Mouse (Mus musculus) gastrocnemius, adult 2 months (tissue): ENCODE data around the gene Mboat1. TPM values are rescaled to one million over a fixed set of nuclear protein-coding genes. Genes with fewer than 3 reads are reported as not detected.

Experiments used
- DNase-seq: peaks from one replicate; pipeline ENCODE4 v3.0.0; 2022
- H3K27ac ChIP-seq: fragments of 200-600 bp; 2 replicates; pipeline ENCODE4 v1.8.1; 2022; ENCODE audit warnings: mild to moderate bottlenecking
- H3K4me3 ChIP-seq: fragments of 200-600 bp; 2 replicates; pipeline ENCODE4 v1.8.1; 2022; ENCODE audit warnings: mild to moderate bottlenecking, moderate library complexity
- CTCF ChIP-seq: fragments of 200-600 bp; IDR thresholded peaks from 2 replicates; pipeline ENCODE4 v1.8.1; 2022; ENCODE audit warnings: antibody characterized with exemption, mild to moderate bottlenecking, moderate library complexity
- intact Hi-C: fragments of 180-260 bp; cut with DNase I; formaldehyde crosslinking; loops from one replicate; pipeline ENCODE4 v1.15.1; 2025
- total RNA-seq, 2 experiments: library from RNA; stranded (reverse); gene quantifications; 2 replicates each; pipeline ENCODE4 v1.2.3; 2021

The Mboat1 gene
- total RNA-seq, 2 experiments from 2014 or later = 1.2 to 3.7 TPM

- Histone ChIP-seq H3K4me3 (no peak overlapping the region), H3K27ac (no peak overlapping the region)
- DNase-seq = peak; percentile 75
- TF ChIP-seq CTCF = peak; percentile 90
- intact Hi-C loops = loop anchor here (1.0 to 10.0 kb wide), 4 partner anchors 65 to 403 kb away; partner anchors contain the start of genes Cdkal1 and Mboat1
Observed at GRCm38 (mm10) chr13:30259912-30260560, 123.7 kb downstream of the Mboat1 start.

GRCm38 (mm10) chr13:30263681-30264080, 127.4 kb downstream of the Mboat1 start:
- H3K27ac ChIP-seq = no peak overlapping the region
- DNase-seq = no peak
- TF ChIP-seq CTCF = no peak
- intact Hi-C loops = loop anchor here (5.0 kb wide), 1 partner anchor 126 kb away; the partner anchor contains the start of gene Mboat1
- H3K4me3 ChIP-seq = no peak overlapping the region

GRCm38 (mm10) chr13:30264303-30264702, 128.0 kb downstream of the Mboat1 start:
- Histone ChIP-seq H3K27ac (no peak overlapping the region), H3K4me3 (no peak overlapping the region)
- TF ChIP-seq CTCF = no peak
- no peak for DNase-seq
- intact Hi-C loops = loop anchor here (5.0 kb wide), 1 partner anchor 127 kb away; the partner anchor contains the start of gene Mboat1

- intact Hi-C loops = loop anchor here (5.0 kb wide), 1 partner anchor 127 kb away; the partner anchor contains the start of gene Mboat1
Observed at GRCm38 (mm10) chr13:30264765-30265164, 128.5 kb downstream of the Mboat1 start.

GRCm38 (mm10) chr13:30266036-30266435, 129.7 kb downstream of the Mboat1 start:
- Histone ChIP-seq H3K4me3 (no peak overlapping the region), H3K27ac (no peak overlapping the region)
- intact Hi-C loops = no loop called here
- TF ChIP-seq CTCF = no peak
- DNase-seq = no peak

More at GRCm38 (mm10) chr13:30264765-30265164, 128.5 kb downstream of the Mboat1 start:
- H3K4me3 ChIP-seq = no peak overlapping the region
- TF ChIP-seq CTCF = no peak
- H3K27ac ChIP-seq = no peak overlapping the region
- DNase-seq = no peak

GRCm38 (mm10) chr13:30272040-30272686, 135.9 kb downstream of the Mboat1 start:
- TF ChIP-seq CTCF = peak; percentile 82
- Histone ChIP-seq H3K4me3 (no peak overlapping the region), H3K27ac (no peak overlapping the region)
- DNase-seq = peak; percentile 45
- intact Hi-C loops = loop anchor here (1.0 to 5.0 kb wide), 2 partner anchors 258 to 275 kb away; partner anchors contain the start of gene Uqcrfs1

Other genes with a start within 250 kb of the Mboat1 start
- 10 to 100 TPM in 1 of 2 experiments, 1 to 10 TPM in 1; 9.6 to 10.8 TPM for gene E2f3, start 150.4 kb upstream of the Mboat1 start, total RNA-seq
- gene Agtr1a, start 200.0 kb downstream of the Mboat1 start, total RNA-seq = 1 to 10 TPM; 4.0 to 5.0 TPM